Mouse (Mus musculus) megakaryocyte progenitor cell, adult 5-6 weeks (primary cell): ENCODE results near the gene Mpdu1. TPM values are rescaled to one million over a fixed set of nuclear protein-coding genes. Genes with fewer than 3 reads are reported as not detected.

ENCODE experiments used
- ATAC-seq: replicated peaks from 2 replicates; pipeline ENCODE4 v1.8.0; 2016; ENCODE audit warnings: mild to moderate bottlenecking, moderate TSS enrichment, inconsistent platforms; ENCODE audit not compliant: poor library complexity
- total RNA-seq, 2 experiments: library from RNA; stranded (forward) in 1 of 2; stranded (reverse) in 1 of 2; fragments of 157-497, 149-512 nt in 1 of 2; fragments of 200-1000 nt in 1 of 2; gene quantifications; 2 replicates each; pipeline versions ENCODE4 v1.2.3 to v1.2.4; 2015 to 2017

The Mpdu1 gene
- total RNA-seq, 2 experiments from 2014 or later = 37.5 to 55.0 TPM

DNA sequence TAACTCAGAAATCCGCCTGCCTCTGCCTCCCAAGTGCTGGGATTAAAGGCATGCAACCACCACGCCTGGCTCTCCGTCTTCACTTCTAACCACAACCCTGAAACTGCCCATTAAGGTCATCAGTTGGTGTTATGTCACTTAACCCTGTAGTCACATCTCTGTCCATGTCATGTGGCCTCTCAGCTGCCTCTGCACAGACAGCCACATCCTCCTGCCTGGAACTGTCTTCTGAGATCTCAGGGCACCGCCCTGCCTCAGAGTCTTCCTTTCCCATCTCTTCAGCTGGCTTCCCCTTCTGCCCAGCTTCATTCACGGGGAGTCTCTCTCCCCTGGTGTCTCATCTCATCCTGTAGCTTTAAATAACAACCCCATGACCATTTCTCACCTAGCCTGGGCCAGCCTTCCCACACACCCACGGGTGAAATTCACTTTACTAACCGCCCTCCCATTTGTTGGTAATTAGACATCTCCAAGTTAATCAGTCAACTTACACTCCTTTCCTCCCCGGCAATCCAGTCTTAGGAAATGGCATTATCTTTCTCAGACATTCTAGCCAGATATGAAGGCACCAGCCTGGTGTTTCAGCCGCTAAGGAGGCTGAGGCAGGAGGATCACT is 29.9 kb upstream of the Mpdu1 start:
- peak; percentile 44 for ATAC-seq

- ATAC-seq = no peak
Measured at GRCm38 (mm10) chr11:69689891-69690290, 27.4 kb upstream of the Mpdu1 start.

DNA sequence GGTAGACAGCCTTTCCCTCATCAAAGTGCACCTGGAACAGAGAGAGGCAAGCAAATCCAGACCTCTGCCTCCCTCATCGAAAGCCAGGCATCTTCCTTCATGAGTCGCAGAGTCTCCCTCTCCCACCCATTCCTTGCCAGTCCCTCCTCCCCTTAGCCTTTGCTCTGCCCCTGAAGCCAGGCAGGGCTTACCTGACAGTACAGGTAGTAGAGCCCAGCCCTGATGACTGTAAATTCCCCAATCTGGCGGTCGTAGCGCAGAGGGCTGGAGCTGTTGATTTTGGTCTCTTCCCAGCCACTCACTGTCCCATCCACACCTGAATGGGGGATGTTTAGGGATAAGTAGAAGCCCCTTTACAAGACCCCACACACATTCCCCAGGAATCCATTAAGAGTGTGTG is 24.6 kb upstream of the Mpdu1 start:
- ATAC-seq = no peak

DNA sequence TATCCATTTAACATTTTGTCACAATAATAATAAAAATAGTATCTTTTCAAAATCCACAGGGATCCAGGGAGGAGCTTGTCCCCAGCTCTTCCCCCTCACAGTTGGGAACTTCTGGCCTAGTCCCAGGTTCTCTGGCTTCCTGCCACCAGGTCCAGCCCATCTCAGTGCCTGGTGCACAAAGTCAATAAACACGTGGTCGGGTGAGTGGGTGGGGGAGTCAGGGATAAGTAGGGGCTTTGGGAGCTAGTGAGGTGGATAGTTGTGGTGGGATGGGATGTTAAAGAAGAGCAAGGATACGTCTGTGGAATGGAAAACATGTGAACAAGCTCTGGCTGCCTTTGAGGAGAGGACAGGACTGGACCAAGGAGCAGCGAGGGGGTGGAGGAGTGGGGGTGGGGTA is 23.9 kb upstream of the Mpdu1 start:
- ATAC-seq = no peak

DNA sequence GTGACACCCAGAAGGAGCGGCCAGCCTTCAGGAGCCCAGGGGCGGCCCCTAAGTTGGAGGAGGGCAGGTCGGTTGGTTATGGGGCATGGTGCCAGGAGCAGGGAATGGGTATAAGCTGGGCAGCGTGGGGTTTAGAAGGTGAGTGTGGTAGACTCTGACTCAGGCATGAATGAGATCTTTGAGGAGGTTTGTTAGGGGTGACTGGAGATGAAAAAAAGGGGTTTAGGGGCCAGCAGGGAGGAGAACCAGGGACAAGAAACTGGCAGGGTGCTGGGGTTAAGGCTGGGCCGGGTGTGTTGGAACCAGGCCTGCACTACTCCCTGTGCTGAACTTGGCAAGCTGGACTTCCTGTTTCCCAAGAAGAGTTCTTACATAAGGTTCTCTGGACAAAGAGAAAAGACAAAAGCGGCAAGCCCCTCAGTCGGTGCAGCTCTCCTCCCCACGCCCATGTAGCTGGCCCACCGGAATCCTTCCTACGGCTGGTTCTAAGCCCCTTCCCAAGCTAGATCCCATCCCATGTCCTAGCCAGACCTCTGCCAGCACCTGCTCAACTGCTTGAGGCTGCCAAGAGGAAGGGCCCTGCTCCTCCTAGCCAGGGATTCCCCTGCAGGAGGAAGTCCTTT is 23.2 kb upstream of the Mpdu1 start, which contains the start of gene Tnfsf13:
Gene Tnfsf13 (minus strand): TSS at position 259 of the 623 bp plus-strand sequence.
- ATAC-seq = peak; percentile 33

DNA sequence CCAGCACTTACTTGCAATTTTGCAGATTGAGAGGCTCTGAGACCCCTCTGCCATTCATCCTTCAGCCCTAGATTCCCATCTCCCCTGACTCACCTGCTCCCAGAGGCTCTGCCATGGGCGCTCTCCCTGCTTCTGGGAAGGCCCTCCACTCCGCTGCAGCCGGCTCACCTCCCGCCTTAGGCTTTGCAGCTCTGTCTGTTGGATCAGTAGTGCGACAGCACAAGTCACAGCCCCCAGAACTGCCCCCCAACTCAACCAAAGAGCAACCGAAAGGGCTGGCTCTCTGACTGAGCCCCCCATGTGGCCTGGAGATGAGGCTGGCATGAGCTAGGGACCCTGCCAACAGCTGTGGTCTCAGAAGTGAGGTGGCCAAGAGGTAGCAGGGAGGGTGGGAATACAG is 22.5 kb upstream of the Mpdu1 start:
- no peak for ATAC-seq

DNA sequence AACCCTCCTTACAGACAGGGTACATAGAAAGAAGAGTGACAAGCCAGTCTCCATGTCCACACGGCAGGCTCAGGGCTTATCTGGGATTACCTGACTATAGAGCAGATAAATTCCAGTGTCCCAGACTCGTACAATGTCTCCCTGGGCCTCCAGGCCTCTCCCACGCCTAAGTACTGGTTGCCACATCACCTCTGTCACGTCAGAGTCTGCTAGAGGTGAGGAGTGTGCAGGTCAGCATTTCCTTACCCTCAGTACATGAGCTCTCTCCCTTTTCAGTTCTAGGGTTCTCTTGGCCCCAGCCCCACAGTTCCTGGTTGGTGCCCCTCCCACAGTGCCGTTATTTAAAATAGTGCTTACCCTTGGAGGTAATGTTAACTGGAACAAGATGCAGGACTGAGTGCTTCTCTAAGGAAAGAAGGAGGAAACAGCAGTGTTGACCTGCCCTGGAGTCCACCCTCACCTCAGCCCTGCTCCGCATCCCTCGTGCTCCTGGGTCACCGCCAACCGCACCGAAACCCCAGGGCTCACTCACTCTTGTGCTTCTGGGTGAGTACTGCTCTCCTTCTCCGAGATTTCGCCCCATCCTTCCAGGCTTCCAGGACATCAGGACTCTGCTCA is 21.8 kb upstream of the Mpdu1 start:
- no peak for ATAC-seq

- ATAC-seq = no peak
Measured at GRCm38 (mm10) chr11:69683576-69683975, 21.1 kb upstream of the Mpdu1 start.

GRCm38 (mm10) chr11:69682840-69683533 is 20.5 kb upstream of the Mpdu1 start:
- peak; percentile 63 for ATAC-seq

DNA sequence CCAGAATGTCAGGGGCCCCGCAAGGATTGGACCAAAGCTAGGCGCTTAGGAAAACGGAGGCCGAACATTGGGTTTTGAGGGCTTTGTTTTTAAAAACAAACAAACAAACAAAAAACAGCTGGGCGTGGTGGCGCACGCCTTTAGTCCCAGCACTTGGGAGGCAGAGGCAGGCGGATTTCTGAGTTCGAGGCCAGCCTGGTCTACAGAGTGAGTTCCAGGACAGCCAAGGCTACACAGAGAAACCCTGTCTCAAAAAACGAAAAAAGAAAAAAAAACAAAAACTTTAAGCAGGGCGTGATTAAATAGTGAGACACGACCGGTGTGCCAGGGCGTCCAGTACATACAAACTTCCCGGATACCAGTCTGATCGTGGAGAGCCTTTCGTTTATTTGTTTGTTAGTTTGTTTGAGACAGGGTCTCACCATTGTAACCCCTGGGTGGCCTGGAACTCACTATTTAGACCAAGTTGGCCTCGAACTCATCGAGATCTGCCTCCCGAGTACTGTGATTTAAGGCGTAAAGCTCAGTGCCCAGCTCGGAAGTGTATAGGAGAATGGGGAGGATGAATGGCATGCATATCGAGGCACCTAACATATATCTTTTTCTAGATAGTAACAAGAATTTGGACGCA is 19.9 kb upstream of the Mpdu1 start:
- no peak for ATAC-seq

DNA sequence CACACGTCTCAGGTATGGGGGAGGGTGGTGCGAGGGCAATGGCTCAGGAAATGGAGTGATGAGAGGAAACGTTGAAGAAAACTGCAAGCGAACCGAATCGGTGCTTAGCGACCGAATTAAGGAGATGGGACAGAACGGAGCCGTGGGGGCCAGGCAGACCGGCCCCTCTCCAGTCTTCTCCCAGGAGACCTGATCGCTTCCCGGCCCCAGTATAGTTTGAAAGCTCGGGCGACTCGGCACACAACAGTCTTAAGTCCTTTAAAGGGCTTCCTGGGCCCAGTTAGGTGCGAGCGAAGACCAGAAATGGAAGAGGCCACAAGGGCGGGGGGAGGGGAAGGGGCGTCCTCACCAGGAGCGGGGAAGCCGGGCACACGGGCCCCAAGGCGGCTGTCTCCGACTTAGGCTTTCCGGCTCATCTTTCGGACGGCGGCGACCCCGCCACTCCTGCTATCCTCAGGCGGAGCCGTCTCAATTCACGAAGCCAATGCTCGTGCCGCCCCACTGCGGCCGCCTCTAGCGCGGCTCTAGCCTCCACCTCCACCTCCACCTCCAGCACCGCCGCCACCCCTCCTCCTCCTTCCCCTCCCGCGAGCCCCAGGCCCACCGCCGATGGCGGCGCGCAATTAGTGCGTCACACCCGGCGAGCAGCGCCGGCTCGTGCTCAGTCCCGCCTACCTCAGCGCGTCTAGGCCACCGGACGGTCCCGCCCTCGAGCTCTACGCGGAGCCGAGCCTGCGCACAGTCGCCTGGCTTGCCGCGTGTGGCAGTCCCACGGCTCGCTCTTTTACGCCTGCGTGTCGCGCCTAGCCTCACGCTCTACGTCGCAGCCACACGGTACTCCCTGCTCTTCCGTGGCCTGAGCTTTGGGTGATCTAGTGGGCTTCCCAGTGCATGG is 19.1 kb upstream of the Mpdu1 start, which contains the start of gene Senp3:
Gene Senp3 (minus strand): TSS at position 771 of the 895 bp plus-strand sequence.
- peak; percentile 87 for ATAC-seq

- no peak for ATAC-seq
Measured at GRCm38 (mm10) chr11:69680136-69680855, 17.9 kb upstream of the Mpdu1 start.

DNA sequence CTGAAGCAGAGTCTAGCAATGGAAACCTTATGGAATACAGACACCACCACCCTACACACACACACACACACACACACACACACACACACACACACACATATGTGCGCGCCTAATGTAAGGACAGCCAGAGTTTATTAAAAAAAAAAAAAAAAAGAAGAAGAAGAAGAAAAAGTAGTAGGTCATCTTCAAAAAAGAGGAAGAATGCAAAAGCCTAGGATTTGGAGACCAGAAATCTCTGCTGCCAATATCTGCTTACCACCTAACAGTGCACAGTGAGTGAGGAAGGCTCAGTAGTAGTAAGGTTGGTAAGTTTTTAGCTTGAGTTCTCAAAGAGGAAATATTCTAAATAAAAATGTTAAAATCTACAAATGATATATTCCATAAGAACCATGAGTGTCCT is 16.7 kb upstream of the Mpdu1 start:
- ATAC-seq = no peak

GRCm38 (mm10) chr11:69672211-69672706 is 9.8 kb upstream of the Mpdu1 start, which contains the start of gene Eif4a1:
Gene Eif4a1 (minus strand): TSS chr11:69672423.
- ATAC-seq = peak; percentile 85

GRCm38 (mm10) chr11:69671726-69672124 is 9.3 kb upstream of the Mpdu1 start:
- ATAC-seq = no peak; the same call in 1 of the 2 replicates

DNA sequence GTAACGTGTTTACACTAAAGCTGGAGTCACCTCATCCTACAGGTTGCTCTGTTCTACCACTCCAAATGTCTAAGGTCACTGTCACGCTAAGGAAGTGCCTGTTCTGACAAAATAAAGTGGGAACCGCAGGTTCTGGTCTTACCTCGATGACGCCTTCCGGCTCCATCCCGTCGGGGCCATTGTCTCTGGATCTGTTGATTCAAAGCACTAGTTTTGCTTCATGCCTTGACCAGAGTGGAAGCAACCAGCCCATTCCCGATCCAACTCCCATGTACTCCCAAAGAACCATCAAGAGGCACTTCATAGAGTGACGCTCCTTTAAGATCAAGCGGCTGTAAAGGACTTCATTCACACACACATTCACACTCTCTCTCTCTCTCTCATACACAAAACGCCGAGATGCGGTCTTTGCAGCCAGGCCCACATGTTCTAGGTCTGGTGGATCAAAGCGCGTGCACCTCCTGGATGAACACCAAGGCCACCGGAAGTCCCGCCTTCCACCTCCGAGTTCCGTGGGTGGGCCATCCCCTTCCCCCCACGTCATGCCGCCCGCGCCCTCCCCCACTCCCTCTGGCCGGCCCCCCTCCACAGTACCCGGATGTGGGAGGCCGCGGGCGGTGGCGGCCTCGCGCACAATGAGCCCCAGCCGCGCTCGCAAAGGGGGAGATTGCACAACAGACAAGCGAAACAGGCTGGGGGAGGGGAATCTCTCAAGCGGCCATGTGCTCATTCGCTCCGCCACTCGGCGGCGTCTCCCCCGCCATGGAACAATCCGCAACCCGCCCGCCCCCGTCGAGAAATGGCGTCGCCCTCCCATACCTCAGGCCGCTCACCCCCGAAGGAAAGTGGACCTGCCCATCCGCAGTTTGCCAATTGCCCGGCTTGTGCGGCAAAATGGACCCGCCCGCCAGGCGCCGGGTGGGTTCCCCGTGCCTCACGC is 8.6 kb upstream of the Mpdu1 start:
- ATAC-seq = peak; percentile 66

DNA sequence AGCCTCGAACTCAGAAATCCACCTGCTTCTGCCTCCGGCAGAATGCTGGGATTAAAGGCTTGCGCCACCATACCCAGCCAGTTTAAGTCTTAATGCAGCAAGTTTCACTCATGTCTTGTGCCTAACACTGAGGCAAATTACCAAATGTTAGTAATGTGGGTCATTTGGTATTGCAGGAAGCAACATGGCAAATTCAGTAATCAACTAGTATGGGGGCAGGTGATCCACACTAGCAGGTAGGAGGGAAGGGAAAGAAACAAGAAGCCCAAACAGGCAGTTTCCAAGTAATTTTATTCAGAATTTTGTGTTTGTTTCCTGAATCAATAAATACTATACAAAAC is 4.2 kb upstream of the Mpdu1 start:
- no peak for ATAC-seq

GRCm38 (mm10) chr11:69665961-69666664 is 3.7 kb upstream of the Mpdu1 start, which contains the start of gene Cd68:
Gene Cd68 (minus strand): TSS chr11:69666153.
- ATAC-seq = peak; percentile 62
